Mouse (Mus musculus) thymus, postnatal 36 days (tissue): ENCODE results near the gene Tsga10ip.
"Not testable (repeated sequence)": the region's sequence is repeated elsewhere in the genome, so short reads cannot be mapped to it uniquely, and the experiment has no call there.

Experiments
- DNase-seq, 2 experiments: peaks; one replicate each; pipeline ENCODE4 v3.0.0; 2022; ENCODE audit warnings: mixed read lengths in 2 of 2

Gene Tsga10ip

DNA sequence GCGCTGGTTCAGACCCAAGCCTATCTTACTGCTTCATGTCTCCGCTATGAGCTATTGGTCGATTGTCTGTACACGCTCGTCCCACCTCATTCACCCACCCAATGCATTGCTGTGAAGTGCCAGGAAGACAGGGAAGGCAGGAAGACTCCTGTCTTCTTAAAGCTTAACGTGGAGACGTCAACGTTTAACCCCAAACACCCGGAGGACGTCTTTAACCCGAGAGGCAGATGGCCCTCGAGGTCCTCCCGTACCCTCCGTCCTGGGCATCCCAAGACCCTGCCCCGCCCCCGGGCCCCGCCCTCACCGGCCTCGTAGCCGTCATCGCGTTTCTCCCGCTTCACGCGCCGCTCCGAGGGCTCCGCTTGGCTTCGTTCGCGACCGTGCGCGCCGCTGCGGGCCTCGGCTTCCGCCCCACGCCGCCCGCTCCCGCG is 14.3 kb downstream of the Tsga10ip start:
- no peak for DNase-seq

DNA sequence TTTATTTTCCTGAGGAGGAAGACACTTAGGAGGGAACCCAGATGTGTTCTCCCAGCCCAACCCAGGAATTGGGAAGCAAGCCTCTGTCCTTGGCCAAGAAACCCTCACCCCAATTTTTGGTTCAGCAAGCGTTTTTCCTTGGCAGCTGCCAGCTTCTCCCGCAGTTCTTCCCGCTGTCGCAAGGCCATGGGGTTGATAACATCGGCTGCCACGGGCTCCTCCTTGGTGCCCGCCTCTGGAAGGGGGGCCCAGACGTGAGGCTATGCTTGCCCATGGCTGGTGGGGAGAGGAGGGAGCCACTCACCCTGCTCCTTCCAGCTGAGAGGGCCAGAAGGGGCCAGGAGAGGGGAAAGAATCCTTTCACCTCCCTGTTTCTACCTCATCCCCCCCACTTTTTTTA is 17.6 kb downstream of the Tsga10ip start:
- DNase-seq: no peak

DNA sequence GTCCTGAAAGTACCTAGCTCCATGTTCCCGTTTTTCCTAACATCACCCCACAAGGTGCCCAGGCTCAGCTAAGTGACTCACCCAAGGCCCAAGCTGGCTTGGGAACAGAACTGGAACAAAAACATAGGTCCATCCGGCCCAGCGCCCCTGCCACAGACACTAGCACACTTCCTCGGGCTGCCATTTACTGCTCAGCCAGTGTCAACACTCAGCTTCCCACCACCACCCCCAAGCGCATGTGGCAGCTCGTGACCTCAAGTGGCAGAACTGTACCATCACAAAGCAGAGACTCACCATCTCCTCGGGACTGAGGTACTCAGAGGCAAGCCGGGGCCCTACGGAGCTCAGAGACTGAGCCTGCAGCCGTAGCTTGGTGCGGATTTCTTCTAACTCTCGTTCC is 19.0 kb downstream of the Tsga10ip start:
- DNase-seq: no peak

DNA sequence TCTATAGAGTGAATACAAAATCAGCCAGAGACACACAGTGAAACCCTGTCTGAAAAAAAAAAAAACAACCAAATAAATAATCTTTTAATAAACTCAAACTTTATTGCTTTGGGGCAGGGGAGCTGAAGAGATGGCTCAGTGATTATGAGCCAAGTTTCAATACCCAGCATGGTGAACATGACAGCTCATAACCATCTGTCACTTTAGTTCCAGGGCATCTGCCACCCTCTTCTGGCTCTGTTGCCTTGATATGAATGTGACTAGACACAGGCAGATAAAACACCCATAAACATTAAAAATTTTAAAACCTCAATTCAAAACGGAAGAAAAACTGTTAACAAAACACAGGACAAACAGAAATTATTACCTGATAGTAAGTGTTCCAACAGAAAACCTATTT is 24.9 kb downstream of the Tsga10ip start:
- no peak for DNase-seq

DNA sequence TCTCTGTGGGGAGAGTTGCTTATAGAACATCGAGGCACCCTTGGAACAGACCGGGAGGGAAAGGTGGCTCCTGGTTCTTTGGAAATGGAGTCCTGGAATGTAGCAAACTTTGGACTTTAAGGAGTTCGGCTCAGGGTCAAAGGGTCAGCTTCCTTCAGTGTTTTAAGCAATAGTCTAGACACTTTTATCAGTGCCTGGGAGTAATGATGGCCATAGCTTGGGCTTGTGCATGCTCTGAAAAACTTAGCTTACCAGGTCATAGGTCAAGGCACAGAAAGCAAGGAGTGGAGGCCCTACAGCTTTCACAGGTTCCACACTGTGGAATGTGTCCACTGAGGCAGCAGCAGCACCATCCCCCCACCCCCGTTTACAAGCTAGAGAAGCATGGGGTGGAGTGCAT is 27.6 kb downstream of the Tsga10ip start:
- no peak for DNase-seq

DNA sequence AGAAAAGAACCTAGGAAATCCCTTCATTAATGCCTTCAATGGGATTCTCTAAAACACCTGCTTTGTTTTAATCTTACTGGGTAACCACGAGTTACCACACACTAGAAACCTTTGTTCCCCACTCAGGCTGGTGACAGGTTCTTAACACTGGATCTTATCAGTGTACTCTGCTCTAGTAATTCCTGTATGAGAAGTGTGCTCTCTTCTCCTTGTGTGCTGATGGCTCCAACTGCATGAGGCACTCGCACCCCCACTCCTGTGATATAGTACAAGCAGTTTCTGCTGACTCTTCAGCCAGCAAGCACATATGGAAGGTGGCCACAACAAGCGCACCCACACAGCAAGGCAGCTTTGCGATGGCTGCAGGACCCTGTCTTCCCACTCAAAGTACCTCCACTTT is 28.1 kb downstream of the Tsga10ip start:
- DNase-seq: no peak

DNA sequence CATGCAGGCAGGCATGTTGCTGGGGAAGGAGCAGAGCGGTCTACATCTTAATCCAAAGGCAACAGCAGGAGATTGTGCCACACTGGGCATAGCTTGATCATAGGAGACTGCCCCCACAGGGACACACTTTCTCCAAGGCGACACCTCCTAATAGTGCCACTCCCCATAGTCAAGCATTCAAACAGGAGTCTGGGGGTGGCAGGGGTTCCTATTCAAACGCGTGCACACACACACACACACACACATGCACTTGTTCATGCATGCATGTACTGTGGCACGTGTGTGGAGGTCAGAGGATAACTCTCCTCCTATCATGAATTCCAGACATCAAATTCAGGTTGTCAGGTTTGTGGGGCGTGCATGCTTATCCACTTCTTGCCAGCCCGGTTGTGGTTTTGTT is 29.6 kb downstream of the Tsga10ip start:
- no peak for DNase-seq

DNA sequence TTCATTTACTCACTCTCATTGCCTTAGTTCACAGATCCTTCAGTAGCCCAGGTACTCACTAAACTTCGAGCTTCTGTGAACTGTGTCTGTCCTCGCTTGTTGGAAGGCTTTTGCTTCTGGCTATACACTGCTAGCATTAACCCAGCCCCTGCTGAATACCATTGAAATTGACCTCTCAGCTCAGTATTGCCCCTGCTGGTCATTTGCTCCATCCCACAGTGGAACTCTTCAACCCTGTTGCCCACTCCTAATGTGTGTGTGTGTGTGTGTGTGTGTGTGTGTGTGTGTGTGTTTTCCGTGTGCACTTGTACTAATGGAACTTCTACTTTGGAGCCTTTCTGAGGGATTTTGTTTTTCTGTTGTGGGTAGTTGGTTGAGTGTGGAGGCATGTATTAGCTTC is 31.4 kb downstream of the Tsga10ip start:
- DNase-seq: no peak

DNA sequence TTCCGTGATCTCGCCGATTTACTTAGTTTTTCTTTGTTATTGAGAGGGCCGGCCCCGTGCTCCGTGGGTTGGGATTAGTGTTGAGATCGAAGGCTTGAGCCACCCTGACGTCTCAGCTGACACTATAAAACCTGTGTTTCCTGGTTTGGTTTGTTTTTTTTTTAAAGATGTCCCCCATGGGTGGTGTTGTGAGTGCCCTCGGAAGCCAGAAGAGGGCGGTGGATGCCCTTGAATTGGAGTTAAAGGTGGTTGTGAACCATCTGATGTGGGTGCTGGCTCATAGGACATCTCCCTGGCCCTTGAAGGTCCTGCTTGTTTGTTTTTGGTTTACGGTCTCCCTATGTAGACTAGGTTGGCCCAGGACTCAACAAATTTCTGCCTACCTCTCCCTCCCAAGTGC is 34.9 kb downstream of the Tsga10ip start:
- DNase-seq: no peak

DNA sequence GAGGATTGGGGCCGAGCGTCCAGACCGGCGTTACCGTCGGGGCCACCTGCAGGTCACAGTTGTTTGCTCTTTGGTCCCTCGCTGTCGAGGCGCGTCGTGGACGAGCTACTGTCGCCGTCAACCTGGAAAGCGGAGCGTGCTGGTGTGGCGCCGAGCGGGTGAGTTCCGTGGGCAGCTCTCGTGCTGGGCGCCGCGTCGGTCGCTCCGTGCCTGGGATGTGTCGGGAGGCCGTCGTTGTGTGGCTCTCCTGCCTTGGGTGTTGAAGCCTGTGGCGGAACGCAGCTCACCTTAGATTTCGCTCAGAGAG is 35.3 kb downstream of the Tsga10ip start, which contains the start of gene Banf1:
TSS of gene Banf1 (minus strand) at position 116 of the 307 bp plus-strand sequence.
- no peak for DNase-seq

DNA sequence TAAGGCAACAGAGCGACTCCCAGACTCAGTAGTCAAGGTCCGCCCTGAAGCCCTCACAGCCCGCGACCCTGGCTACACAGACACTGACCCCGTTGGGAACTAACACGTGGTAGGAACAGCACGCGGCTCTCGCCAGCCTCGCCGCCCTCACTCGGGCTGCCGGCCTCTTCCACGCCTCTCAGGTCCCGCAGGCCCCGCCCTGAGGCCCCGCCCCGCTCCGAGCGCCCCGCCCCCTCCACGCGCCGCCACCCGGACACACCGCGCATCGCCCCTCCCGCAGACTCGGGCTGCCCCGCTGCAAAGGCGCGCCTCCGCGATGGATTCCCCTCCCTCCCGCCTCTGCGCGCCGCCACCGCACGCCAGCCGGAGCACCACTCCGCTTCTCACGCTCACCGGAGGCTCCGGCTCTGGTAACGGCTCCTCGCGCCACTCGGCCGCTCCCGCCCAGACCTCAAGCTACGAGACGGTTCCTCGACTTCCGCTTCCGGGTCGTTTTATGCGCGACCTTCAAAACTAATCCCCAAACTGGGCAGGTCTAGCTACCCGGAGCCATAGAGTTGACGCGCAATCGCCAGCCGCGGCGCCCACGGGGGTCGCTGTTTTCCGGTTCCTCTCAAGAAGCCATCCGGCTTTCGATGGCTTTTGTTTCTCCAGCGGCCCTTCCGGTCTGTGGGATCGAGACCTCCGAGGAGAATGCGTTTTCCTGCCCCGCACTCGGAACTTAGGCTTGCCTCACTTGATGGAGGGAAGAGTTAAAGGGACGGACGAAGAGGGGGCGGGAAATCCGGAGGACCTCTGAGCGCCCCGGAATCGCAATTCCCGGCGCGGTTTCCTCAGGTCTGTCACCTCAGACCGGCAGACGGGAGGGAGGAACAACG is 35.9 kb downstream of the Tsga10ip start, which contains the start of gene Eif1ad:
TSS of gene Eif1ad (plus strand) at position 567 of the 878 bp plus-strand sequence.
- peak; percentile 91 to 93 for DNase-seq

DNA sequence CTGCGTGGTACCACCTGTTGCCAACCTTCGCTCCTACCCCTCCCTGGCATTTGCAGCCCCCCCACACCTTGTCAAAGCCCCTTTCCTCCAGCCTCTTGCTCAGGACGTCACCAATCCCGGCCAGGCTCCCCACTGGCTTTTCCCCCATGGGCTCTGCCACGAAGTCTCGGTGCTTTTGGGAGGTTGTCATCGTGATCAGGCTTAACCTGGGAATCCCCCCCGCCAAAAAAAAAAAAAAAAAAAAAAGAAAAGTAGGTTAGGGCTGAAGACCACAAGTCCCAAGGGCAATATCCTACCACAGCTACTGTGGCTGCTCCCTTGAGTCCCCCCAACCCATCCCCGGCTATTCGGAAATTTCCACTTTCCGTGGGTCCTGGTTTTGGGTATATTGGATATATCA is 36.6 kb downstream of the Tsga10ip start:
- peak in 1 of 2 experiments; percentile 38 for DNase-seq

DNA sequence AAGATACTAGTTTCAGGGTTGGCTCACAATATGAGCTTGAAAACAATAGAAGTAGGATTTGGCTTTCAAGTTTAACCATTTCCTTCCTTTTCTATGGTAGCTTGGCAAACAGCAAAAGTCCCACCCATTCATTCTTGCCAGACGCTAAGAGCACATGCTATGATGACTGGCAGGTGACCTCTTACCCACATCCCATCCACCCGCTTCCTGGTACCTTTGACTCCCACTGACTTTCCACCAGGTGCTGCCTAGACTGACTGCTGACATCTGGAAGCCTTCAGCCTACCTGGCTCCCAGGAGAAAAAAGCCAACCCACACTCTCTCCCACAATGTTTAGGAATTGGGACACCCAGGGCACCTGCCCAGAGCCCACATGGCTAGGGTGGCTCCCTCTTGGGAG is 38.2 kb downstream of the Tsga10ip start:
- no peak for DNase-seq

DNA sequence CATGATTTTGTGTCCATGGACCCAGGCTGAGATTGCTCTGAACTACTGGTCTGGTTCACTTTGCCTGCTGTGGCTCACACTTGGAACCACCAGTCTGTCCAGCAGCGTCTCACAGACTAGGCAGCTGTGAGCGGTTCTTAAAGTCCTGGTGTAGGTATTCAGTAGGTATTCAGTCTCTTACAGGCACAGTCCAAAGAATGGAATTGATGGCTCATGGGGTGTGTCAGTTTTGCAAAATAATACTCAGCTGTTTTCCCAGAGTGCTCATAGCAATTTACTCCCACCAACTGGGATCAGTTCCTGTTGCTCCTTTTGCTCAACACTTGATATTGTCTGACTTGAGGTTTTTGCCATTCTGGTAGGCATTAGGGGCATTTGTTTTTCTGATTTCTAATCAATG is 40.1 kb downstream of the Tsga10ip start:
- DNase-seq: no peak

DNA sequence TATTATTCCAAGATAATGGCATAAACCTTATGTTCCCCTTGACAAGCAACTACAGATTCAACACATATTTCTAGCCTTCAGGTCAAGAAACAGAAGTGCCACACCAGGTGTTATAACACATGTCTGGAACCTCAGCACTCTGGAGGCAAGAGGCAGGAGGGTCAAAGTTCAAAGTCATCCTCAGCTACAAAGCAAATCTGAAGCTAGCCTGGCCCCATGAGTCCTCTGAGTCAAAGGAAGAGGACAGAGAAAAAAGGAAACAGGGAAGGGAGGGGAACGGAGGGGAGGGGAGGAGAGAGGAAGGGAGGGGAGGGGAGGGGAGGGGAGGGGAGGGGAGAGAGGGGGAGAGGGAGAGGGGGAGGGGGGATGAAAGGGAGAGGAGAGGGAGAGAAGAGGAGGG is 46.2 kb downstream of the Tsga10ip start:
- no peak for DNase-seq

DNA sequence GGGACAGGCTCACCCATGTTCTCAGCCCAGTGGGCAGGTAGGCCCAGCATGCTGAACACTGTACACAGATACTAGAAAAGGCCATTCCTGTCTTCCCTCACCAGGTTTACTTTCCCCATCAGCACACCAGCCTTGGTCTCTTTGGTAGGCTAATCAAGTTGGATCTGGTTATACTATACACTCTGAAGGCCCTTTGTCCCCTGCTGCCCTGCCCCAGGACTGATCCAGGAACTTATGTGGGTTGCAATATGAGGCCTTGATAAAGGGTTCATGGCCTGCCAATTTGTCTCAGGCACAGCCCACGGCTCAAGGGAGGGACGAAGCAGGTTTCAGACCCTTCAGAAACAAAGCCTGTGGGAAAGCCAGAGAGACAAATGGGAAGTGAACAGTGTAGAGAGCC is 48.7 kb downstream of the Tsga10ip start:
- DNase-seq: no peak

DNA sequence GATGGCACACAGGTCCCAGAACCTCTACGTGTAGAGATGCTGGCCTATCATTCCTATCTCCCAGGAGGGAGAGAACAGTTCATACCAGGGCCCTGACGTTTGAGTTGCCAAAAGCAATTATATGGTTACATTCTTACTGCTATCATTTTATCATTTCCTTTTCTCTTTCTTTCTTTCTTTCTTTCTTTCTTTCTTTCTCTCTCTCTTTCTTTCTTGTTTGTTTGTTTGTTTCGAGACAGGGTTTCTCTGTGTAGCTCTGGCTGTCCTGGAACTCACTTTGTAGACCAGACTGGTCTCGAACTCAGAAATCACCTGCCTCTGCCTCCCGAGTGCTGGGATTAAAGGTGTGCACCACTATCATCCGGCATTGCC is 52.8 kb downstream of the Tsga10ip start, which contains the start of gene Cst6:
TSS of gene Cst6 (minus strand) at position 73 of the 372 bp plus-strand sequence.
- DNase-seq: not testable (repeated sequence)

DNA sequence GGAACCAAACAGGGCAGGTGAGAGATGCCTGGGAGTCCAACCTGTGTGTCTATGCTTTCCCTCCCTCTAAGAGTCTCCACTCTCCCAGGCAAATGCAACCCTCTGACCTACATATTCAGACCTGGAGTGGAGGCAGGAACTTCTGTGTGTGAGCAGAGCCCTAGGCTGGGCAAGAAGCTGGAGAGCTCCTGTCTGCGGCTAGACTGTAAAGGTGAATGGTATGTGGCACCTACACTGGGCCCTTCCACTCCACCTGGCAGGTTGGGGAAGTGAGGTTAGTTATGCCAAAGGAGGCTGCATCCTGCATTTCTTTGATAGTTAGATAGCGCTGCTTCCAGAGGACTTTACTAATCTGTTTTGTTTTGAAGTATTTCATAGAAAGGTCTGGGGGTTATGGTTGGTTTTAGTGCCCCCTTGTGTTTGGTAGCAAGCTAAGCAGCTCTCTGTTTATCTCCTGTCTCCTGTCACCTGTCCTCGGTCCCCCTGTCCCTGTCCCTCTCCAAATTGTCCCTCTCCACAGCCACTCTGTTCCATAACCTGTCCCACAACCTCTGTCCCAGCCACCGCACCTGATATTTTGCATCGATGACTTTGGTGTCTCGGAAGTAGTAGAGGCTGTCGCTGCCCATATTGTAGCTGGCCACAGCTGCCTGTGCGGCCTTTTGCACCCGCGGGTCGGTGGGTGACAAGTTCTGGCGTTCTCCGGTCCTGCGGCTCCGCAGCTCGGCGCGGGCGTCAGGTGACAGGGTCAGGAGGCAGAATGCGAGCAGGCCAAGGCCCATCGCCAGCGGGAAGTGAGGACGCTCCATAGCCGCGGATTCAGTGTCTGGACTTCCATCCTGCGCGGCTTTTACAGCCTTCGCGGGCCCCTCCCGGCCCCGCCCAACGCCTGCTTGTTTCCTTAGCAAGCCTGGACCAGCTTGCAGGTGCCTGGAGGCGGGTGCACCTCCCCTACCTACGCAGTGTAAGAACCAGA is 53.5 kb downstream of the Tsga10ip start:
- peak; percentile 29 for DNase-seq

DNA sequence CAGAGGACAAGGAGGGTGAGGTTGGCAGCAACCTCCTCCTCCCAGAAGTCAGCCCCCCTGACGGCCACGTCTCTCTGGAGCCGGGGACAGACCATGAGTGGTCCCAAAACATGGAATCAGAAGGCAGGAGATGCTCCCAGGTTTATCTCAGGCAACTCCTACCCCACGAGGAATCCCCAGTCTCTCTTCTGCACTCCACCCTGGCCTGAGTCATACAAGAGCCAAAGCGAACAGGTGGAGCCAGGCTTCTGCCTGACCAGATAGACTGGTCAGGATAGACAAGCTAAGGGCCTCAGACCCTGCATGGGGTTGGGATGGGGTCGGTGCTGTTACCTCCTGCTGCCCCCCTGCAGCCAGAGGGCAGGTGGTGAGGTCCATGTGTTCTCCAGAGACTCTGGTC is 54.3 kb downstream of the Tsga10ip start:
- DNase-seq: no peak

DNA sequence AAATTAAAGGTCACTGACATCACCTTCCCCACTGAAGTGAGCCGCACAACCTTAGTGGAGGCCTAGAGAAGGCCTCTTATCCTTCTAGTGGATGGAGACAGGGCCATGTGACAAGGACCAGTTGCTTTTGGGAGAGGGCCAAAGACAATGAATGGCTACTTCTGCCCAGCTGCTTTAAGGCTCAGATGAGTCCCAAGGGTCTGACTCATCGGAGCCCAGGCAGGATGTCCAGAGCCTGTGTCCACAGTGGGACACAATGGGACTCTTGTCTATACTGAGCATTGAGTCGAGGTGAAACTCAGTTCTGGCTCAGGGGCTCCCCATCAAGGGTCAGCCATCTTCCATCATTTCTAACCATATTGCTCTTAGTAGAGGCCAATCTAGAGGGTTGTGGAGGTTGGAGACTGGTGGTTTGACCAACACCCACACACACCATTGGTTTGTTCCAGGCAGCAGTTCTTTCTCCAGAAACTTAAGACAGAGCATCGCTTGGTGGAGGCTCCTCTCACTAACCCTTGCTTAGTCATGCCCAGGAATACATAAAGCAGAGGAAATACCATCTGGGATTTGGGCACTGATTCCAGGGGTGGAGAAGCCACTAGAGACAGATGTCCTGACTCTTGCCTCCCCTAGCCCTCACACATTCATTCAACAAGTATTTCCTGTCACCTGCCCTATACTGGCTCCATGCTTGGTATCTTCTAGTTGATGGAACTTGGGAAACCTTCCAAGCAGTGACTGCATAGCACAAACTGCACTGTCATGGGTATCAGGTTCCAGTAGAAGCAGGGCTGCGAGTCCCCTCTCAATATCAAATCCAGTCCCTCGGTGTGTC is 56.8 kb downstream of the Tsga10ip start:
- no peak for DNase-seq

DNA sequence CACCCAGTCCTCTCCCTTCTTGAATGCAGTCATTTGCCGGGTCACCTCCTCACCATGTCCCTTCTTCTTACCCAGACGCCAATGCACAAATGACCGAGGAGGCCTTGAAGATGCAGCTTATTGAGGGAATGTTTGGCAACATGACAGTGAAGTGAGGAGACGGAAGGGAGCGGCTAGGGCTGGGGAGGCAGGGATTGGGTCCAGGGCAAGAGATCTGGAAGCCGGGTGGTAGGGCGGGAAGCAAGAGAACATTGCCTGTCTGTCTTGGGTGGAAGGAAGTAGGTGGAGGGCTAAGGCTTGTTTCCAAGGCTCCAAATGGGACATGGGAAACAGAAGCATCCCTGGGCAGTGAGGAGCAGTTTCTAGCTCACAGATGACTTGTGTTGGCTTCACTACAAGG is 61.0 kb downstream of the Tsga10ip start:
- DNase-seq: no peak
